Mouse (Mus musculus) forebrain, embryonic 10.5 days (tissue): ENCODE results near the gene Utp15. TPM values are rescaled to one million over a fixed set of nuclear protein-coding genes. Genes with fewer than 3 reads are reported as not detected.

Experiments used
- DNase-seq: peaks from one replicate; pipeline ENCODE4 v3.0.0-alpha.2; 2017; ENCODE audit warnings: low spot score; ENCODE audit errors: extremely low spot score
- H3K27ac ChIP-seq: fragments of 300-500 bp; sonication (generic); 2 replicates; pipeline ENCODE4 v1.5.1; 2016; ENCODE audit warnings: mild to moderate bottlenecking
- H3K27me3 ChIP-seq: fragments of 300-500 bp; sonication (generic); 2 replicates; pipeline ENCODE4 v1.6.1; 2016; ENCODE audit warnings: mild to moderate bottlenecking; ENCODE audit not compliant: poor library complexity, severe bottlenecking
- H3K36me3 ChIP-seq: fragments of 300-500 bp; sonication (generic); replicated peaks from 2 replicates; pipeline ENCODE4 v1.6.1; 2016; ENCODE audit warnings: mild to moderate bottlenecking, moderate library complexity
- H3K4me1 ChIP-seq: fragments of 300-500 bp; sonication (generic); 2 replicates; pipeline ENCODE4 v1.6.1; 2016
- H3K4me3 ChIP-seq: fragments of 300-500 bp; sonication (generic); 2 replicates; pipeline ENCODE4 v1.5.1; 2016; ENCODE audit warnings: mild to moderate bottlenecking, moderate library complexity
- H3K9me3 ChIP-seq: fragments of 300-500 bp; sonication (generic); 2 replicates; pipeline ENCODE4 v1.6.1; 2016; ENCODE audit warnings: mild to moderate bottlenecking, moderate library complexity
- WGBS: fragments of 180-500 bp; shearing (Covaris S2); methylation state at CpG from one replicate; pipeline ENCODE4 v1.1.7; 2016; 5-methylcytosine and 5-hydroxymethylcytosine counted together
- polyA plus RNA-seq: library from polyadenylated mRNA; unstranded; fragments of >200 nt; fragmentation: Nextera tagmentation; extraction: Ambion mirVana; gene quantifications from 2 replicates; pipeline ENCODE4 v1.2.1, GENCODE M21; 2016

The Utp15 gene
- polyA plus RNA-seq, 1 experiment from 2014 or later = 50.7 TPM

GRCm38 (mm10) chr13:98280990-98281650, 18.3 kb upstream of the Utp15 start:
- no peaks in the 10 kb centered on the region for H3K27me3 ChIP-seq
- no peaks in the 10 kb centered on the region for H3K9me3 ChIP-seq
- H3K4me1 ChIP-seq = no peaks in the 10 kb centered on the region
- no peak overlapping the region for H3K4me3 ChIP-seq
- no peak for DNase-seq
- 82% methylated on average over 12 of the region's 12 CpGs for WGBS
- H3K27ac ChIP-seq = no peak overlapping the region
- H3K36me3 ChIP-seq = no peaks in the 10 kb centered on the region

GRCm38 (mm10) chr13:98279686-98280085, 16.8 kb upstream of the Utp15 start, which contains the start of gene Gm21976:
TSS of gene Gm21976 (plus strand) at chr13:98279887.
- WGBS = 91% methylated on average over 5 of the region's 5 CpGs
- no peaks in the 10 kb centered on the region for H3K9me3 ChIP-seq
- H3K36me3 ChIP-seq = peaks cover 10% of the 10 kb centered on the region
- no peaks in the 10 kb centered on the region for H3K4me1 ChIP-seq
- no peaks in the 10 kb centered on the region for H3K27me3 ChIP-seq
- H3K27ac ChIP-seq = no peak within 1 kb of the TSS
- DNase-seq = no peak
- no peak within 1 kb of the TSS for H3K4me3 ChIP-seq

GRCm38 (mm10) chr13:98277501-98277900, 14.7 kb upstream of the Utp15 start:
- DNase-seq = no peak

GRCm38 (mm10) chr13:98276253-98276652, 13.4 kb upstream of the Utp15 start:
- Histone ChIP-seq H3K4me3 (no peak overlapping the region), H3K9me3 (no peaks in the 10 kb centered on the region), H3K36me3 (peaks cover 42% of the 10 kb centered on the region), H3K4me1 (no peaks in the 10 kb centered on the region), H3K27ac (no peak overlapping the region), H3K27me3 (no peaks in the 10 kb centered on the region)
- 92% methylated on average over 7 of the region's 7 CpGs for WGBS
- DNase-seq = no peak

More at GRCm38 (mm10) chr13:98277501-98277900, 14.7 kb upstream of the Utp15 start:
- Histone ChIP-seq H3K27ac (no peak overlapping the region), H3K36me3 (peaks cover 29% of the 10 kb centered on the region), H3K4me3 (no peak overlapping the region), H3K27me3 (no peaks in the 10 kb centered on the region), H3K9me3 (no peaks in the 10 kb centered on the region), H3K4me1 (no peaks in the 10 kb centered on the region)
- WGBS = 83% methylated on average over 2 of the region's 2 CpGs

- H3K27me3 ChIP-seq = no peaks in the 10 kb centered on the region
- DNase-seq = no peak
- WGBS = 85% methylated on average over 4 of the region's 4 CpGs
- no peaks in the 10 kb centered on the region for H3K9me3 ChIP-seq
- H3K4me1 ChIP-seq = no peaks in the 10 kb centered on the region
- no peak overlapping the region for H3K4me3 ChIP-seq
- peaks cover 48% of the 10 kb centered on the region for H3K36me3 ChIP-seq
- H3K27ac ChIP-seq = no peak overlapping the region
Observed at GRCm38 (mm10) chr13:98275646-98276045, 12.8 kb upstream of the Utp15 start.

GRCm38 (mm10) chr13:98274023-98274422, 11.2 kb upstream of the Utp15 start:
- Histone ChIP-seq H3K4me3 (no peak overlapping the region), H3K27ac (no peak overlapping the region), H3K4me1 (no peaks in the 10 kb centered on the region), H3K36me3 (peaks cover 56% of the 10 kb centered on the region), H3K27me3 (no peaks in the 10 kb centered on the region), H3K9me3 (no peaks in the 10 kb centered on the region)
- 94% methylated on average over 9 of the region's 9 CpGs for WGBS
- no peak for DNase-seq

- 43% methylated on average over 5 of the region's 5 CpGs for WGBS
- peaks cover 26% of the 10 kb centered on the region for H3K4me1 ChIP-seq
- no peaks in the 10 kb centered on the region for H3K9me3 ChIP-seq
- H3K36me3 ChIP-seq = peaks cover 35% of the 10 kb centered on the region
- H3K4me3 ChIP-seq = peak overlapping the region; percentile 91
- DNase-seq = no peak
- H3K27ac ChIP-seq = peak overlapping the region; percentile 93; the same call in 1 of the 2 replicates
- H3K27me3 ChIP-seq = no peaks in the 10 kb centered on the region
Observed at GRCm38 (mm10) chr13:98264111-98264510, 1.3 kb upstream of the Utp15 start.

- Histone ChIP-seq H3K27ac (peak overlapping the region; percentile 93), H3K36me3 (peaks cover 35% of the 10 kb centered on the region), H3K4me3 (peak overlapping the region; percentile 91), H3K9me3 (no peaks in the 10 kb centered on the region), H3K27me3 (no peaks in the 10 kb centered on the region), H3K4me1 (peaks cover 26% of the 10 kb centered on the region)
- under 1% methylated on average over 16 of the region's 16 CpGs for WGBS
- DNase-seq = no peak
Observed at GRCm38 (mm10) chr13:98263458-98263987, 682 bp upstream of the Utp15 start.

- Histone ChIP-seq H3K27ac (no peak overlapping the region), H3K9me3 (no peaks in the 10 kb centered on the region), H3K27me3 (no peaks in the 10 kb centered on the region), H3K4me3 (no peak overlapping the region), H3K36me3 (peaks cover 98% of the 10 kb centered on the region), H3K4me1 (no peaks in the 10 kb centered on the region)
- DNase-seq = no peak
- 81% methylated on average over 9 of the region's 9 CpGs for WGBS
Observed at GRCm38 (mm10) chr13:98254921-98255320, 7.9 kb downstream of the Utp15 start.

- DNase-seq = no peak
- peaks cover 79% of the 10 kb centered on the region for H3K36me3 ChIP-seq
- WGBS = 93% methylated on average over 10 of the region's 10 CpGs
Observed at GRCm38 (mm10) chr13:98249594-98249993, 13.2 kb downstream of the Utp15 start.

GRCm38 (mm10) chr13:98245386-98245785, 17.5 kb downstream of the Utp15 start:
- peaks cover 37% of the 10 kb centered on the region for H3K36me3 ChIP-seq
- WGBS = 84% methylated on average over 7 of the region's 7 CpGs
- DNase-seq = no peak
- H3K4me3 ChIP-seq = no peak overlapping the region
- no peak overlapping the region for H3K27ac ChIP-seq
- no peaks in the 10 kb centered on the region for H3K9me3 ChIP-seq
- H3K27me3 ChIP-seq = no peaks in the 10 kb centered on the region
- H3K4me1 ChIP-seq = no peaks in the 10 kb centered on the region

More at GRCm38 (mm10) chr13:98249594-98249993, 13.2 kb downstream of the Utp15 start:
- Histone ChIP-seq H3K27me3 (no peaks in the 10 kb centered on the region), H3K4me1 (no peaks in the 10 kb centered on the region), H3K9me3 (no peaks in the 10 kb centered on the region), H3K27ac (no peak overlapping the region), H3K4me3 (no peak overlapping the region)

- DNase-seq = no peak
- H3K4me3 ChIP-seq = no peak overlapping the region
- 81% methylated on average over 5 of the region's 5 CpGs for WGBS
Observed at GRCm38 (mm10) chr13:98244571-98245350, 18.1 kb downstream of the Utp15 start.

More at GRCm38 (mm10) chr13:98244571-98245350, 18.1 kb downstream of the Utp15 start:
- H3K36me3 ChIP-seq = peaks cover 31% of the 10 kb centered on the region
- H3K27me3 ChIP-seq = no peaks in the 10 kb centered on the region
- no peaks in the 10 kb centered on the region for H3K4me1 ChIP-seq
- H3K27ac ChIP-seq = no peak overlapping the region
- no peaks in the 10 kb centered on the region for H3K9me3 ChIP-seq
